7 mouse cellular contexts compared by ENCODE assay signal in the genomic region with DNA sequence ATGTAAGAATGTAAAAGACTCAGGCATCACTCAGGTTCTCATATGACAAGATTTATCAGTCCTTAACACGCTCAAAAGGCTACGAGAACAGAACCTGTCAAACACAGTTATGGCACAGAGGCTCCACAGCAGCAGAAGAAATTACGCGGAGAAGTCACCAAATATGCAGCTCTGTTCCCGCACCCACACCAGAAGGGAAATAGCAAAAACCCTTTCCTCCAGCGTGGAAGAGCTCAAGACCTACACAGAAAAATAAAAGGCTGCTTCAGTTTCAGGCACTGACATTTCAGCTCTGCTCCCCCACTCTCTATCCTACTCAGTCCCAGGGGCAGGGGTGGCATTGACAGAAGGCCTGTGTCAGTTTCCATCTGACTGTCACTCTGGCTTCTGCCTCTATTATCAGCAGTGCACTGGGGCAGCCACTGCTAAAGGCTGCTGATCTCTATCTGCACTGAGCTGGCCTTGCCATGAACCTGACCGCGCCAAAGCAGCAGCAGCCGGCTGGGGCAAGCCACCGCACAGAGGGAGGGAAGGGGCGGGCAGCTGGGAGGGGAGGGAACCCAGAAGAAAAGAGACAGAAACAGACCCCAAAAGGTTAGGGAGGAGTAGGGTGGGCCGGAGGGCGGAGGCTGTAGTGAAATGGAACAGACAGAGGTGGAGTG.
DNase-seq lines count a peak whose midpoint lies in the region; ATAC-seq lines count a peak whose summit lies in the region.

No protein-coding gene starts in this region.

- no peaks in the 10 kb centered on the region for H3K9me3 ChIP-seq in forebrain, embryonic 12.5 days
- no peaks in the 10 kb centered on the region for H3K9me3 ChIP-seq in kidney, embryonic 16.5 days (ENCODE audit: low read length)
- H3K9me3 ChIP-seq in midbrain, embryonic 13.5 days = no peaks in the 10 kb centered on the region

- peak; percentile 9 to 10 for DNase-seq in right cerebral cortex, adult 2 months (ENCODE audit: low spot score in 2 of 2)
- DNase-seq in right cerebral cortex, postnatal 36 days (ENCODE audit: low spot score in 2 of 2) = no peak
- DNase-seq in adipocyte (ENCODE audit: low spot score) = no peak
- no peak for DNase-seq in thymus, adult 18-20 months

- H3K36me3 ChIP-seq in forebrain, embryonic 12.5 days (replicated peaks) = no peaks in the 10 kb centered on the region
- H3K36me3 ChIP-seq in kidney, embryonic 16.5 days (ENCODE audit: insufficient read depth, low read length) = no peaks in the 10 kb centered on the region
- H3K36me3 ChIP-seq in midbrain, embryonic 13.5 days = no peaks in the 10 kb centered on the region

- H3K4me1 ChIP-seq in forebrain, embryonic 12.5 days = peaks cover 23% of the 10 kb centered on the region
- H3K4me1 ChIP-seq in kidney, embryonic 16.5 days (ENCODE audit: insufficient read depth, low read length) = 0 out of 2 replicates have a peak, but pooled peaks cover 7% of the 10 kb centered on the region
- peaks cover 18% of the 10 kb centered on the region for H3K4me1 ChIP-seq in midbrain, embryonic 13.5 days (replicated peaks)

- peak overlapping the region; percentile 20 for H3K4me3 ChIP-seq in forebrain, embryonic 12.5 days (replicated peaks)
- peak overlapping the region; percentile 21; the same call in 1 of the 2 replicates for H3K4me3 ChIP-seq in kidney, embryonic 16.5 days (ENCODE audit: low read length)
- H3K4me3 ChIP-seq in midbrain, embryonic 13.5 days (replicated peaks) = peak overlapping the region; percentile 23

- WGBS in forebrain, embryonic 12.5 days = 21% methylated on average over 13 of the region's 13 CpGs
- WGBS in kidney, embryonic 16.5 days = 25% methylated on average over 13 of the region's 13 CpGs
- 10% methylated on average over 13 of the region's 13 CpGs for WGBS in midbrain, embryonic 13.5 days

- peak overlapping the region; percentile 86 for H3K27ac ChIP-seq in forebrain, embryonic 12.5 days
- H3K27ac ChIP-seq in kidney, embryonic 16.5 days (ENCODE audit: low read length) = peak overlapping the region; percentile 50; the same call in 1 of the 2 replicates
- peak overlapping the region; percentile 95 for H3K27ac ChIP-seq in midbrain, embryonic 13.5 days

- H3K9ac ChIP-seq in forebrain, embryonic 12.5 days = peak overlapping the region; percentile 29; the same call in 1 of the 2 replicates
- H3K9ac ChIP-seq in kidney, embryonic 16.5 days (replicated peaks; ENCODE audit: low read length) = no peak overlapping the region
- H3K9ac ChIP-seq in midbrain, embryonic 13.5 days (replicated peaks) = peak overlapping the region; percentile 56

- H3K27me3 ChIP-seq in forebrain, embryonic 12.5 days = no peaks in the 10 kb centered on the region
- no peaks in the 10 kb centered on the region for H3K27me3 ChIP-seq in kidney, embryonic 16.5 days (ENCODE audit: insufficient read depth, low read length)
- H3K27me3 ChIP-seq in midbrain, embryonic 13.5 days = no peaks in the 10 kb centered on the region

- ATAC-seq in forebrain, embryonic 12.5 days (ENCODE audit: low FRiP score) = peak; percentile 97
- peak; percentile 99 for ATAC-seq in kidney, embryonic 16.5 days (ENCODE audit: low FRiP score, low TSS enrichment)
- ATAC-seq in midbrain, embryonic 13.5 days = peak; percentile 98

- H3K4me2 ChIP-seq in forebrain, embryonic 12.5 days = peak overlapping the region; percentile 48
- H3K4me2 ChIP-seq in kidney, embryonic 16.5 days (replicated peaks; ENCODE audit: low read depth, low read length) = peak overlapping the region; percentile 48
- H3K4me2 ChIP-seq in midbrain, embryonic 13.5 days (replicated peaks) = peak overlapping the region; percentile 48

Comparison
In these comparisons a context has a peak if more than half of its experiments do, and no peak if none do; other contexts are left out.
1. DNase-seq: peak in right cerebral cortex, adult 2 months (2 of 2); none in right cerebral cortex, postnatal 36 days (0 of 2), adipocyte (single experiment) and thymus, adult 18-20 months (0 of 2).
2. Peak in every context shown above with its lines, with median percentiles within 50 percentile points of each other: ATAC-seq, H3K27ac ChIP-seq, H3K4me2 ChIP-seq and H3K4me3 ChIP-seq.